Mouse (Mus musculus) monocyte, adult 2 months (primary cell): Measurements from ENCODE around the gene 1190005I06Rik.
A peak's percentile ranks its signal among the peaks of the same experiment; 100 is the strongest.

Experiments used
- DNase-seq, 2 experiments: peaks; one replicate each; pipeline ENCODE4 v3.0.0; 2022; ENCODE audit warnings: low spot score in 2 of 2, low read depth in 1 of 2

The 1190005I06Rik gene

GRCm38 (mm10) chr8:120580336-120581000, 67.0 kb downstream of the 1190005I06Rik start:
- no peak for DNase-seq

GRCm38 (mm10) chr8:120577821-120578220, 69.6 kb downstream of the 1190005I06Rik start:
- DNase-seq, result no peak

GRCm38 (mm10) chr8:120575801-120576200, 71.6 kb downstream of the 1190005I06Rik start:
- DNase-seq, result no peak

- no peak for DNase-seq
These were observed 72.5 kb downstream of the 1190005I06Rik start for GRCm38 (mm10) chr8:120574941-120575340.

GRCm38 (mm10) chr8:120573866-120574265, 73.6 kb downstream of the 1190005I06Rik start:
- DNase-seq, result no peak

GRCm38 (mm10) chr8:120572534-120572933, 74.9 kb downstream of the 1190005I06Rik start:
- peak in 1 of 2 experiments; percentile 35 for DNase-seq

GRCm38 (mm10) chr8:120571561-120571960, 75.9 kb downstream of the 1190005I06Rik start:
- DNase-seq, result no peak

GRCm38 (mm10) chr8:120569939-120570715, 77.3 kb downstream of the 1190005I06Rik start:
- peak in 1 of 2 experiments; percentile 63 for DNase-seq

GRCm38 (mm10) chr8:120569123-120569522, 78.3 kb downstream of the 1190005I06Rik start:
- no peak for DNase-seq

GRCm38 (mm10) chr8:120568164-120568798, 79.2 kb downstream of the 1190005I06Rik start:
- no peak for DNase-seq

GRCm38 (mm10) chr8:120567731-120568130, 79.7 kb downstream of the 1190005I06Rik start:
- DNase-seq, result no peak

GRCm38 (mm10) chr8:120566681-120567080, 80.8 kb downstream of the 1190005I06Rik start:
- no peak for DNase-seq

- DNase-seq, result no peak
These were observed 82.2 kb downstream of the 1190005I06Rik start for GRCm38 (mm10) chr8:120565151-120565711.

- peak; percentile 94 to 96 for DNase-seq
These were observed 83.3 kb downstream of the 1190005I06Rik start for GRCm38 (mm10) chr8:120563851-120564837.

- no peak for DNase-seq
These were observed 84.1 kb downstream of the 1190005I06Rik start for GRCm38 (mm10) chr8:120563348-120563724.

- DNase-seq, result no peak
These were observed 84.6 kb downstream of the 1190005I06Rik start for GRCm38 (mm10) chr8:120562680-120563347.

- DNase-seq, result no peak
These were observed 85.6 kb downstream of the 1190005I06Rik start for GRCm38 (mm10) chr8:120561539-120562435.

- no peak for DNase-seq
These were observed 86.9 kb downstream of the 1190005I06Rik start for GRCm38 (mm10) chr8:120560535-120560934.

GRCm38 (mm10) chr8:120559654-120560053, 87.8 kb downstream of the 1190005I06Rik start:
- no peak for DNase-seq
